Mouse (Mus musculus) kidney, embryonic 15.5 days (tissue): ENCODE results near the gene Nod2. TPM values are rescaled to one million over a fixed set of nuclear protein-coding genes. Genes with fewer than 3 reads are reported as not detected.

Source experiments
- ATAC-seq: fragments of 200-750 bp; cut with Nextera tagmentation; replicated peaks from 2 replicates; pipeline ENCODE4 v1.8.0; 2017; ENCODE audit warnings: moderate TSS enrichment; ENCODE audit not compliant: low FRiP score
- H3K27ac ChIP-seq: fragments of 300-500 bp; sonication (generic); 2 replicates; pipeline ENCODE4 v1.5.1; 2015; ENCODE audit warnings: mild to moderate bottlenecking, inconsistent platforms
- H3K27me3 ChIP-seq: fragments of 300-500 bp; sonication (generic); 2 replicates; pipeline ENCODE4 v1.6.1; 2015; ENCODE audit warnings: inconsistent platforms
- H3K36me3 ChIP-seq: fragments of 300-500 bp; sonication (generic); 2 replicates; pipeline ENCODE4 v1.6.1; 2015; ENCODE audit warnings: inconsistent platforms
- H3K4me1 ChIP-seq: fragments of 300-500 bp; sonication (generic); 2 replicates; pipeline ENCODE4 v1.6.1; 2015; ENCODE audit warnings: inconsistent platforms
- H3K4me2 ChIP-seq: fragments of 300-500 bp; sonication (generic); 2 replicates; pipeline ENCODE4 v1.6.1; 2015; ENCODE audit warnings: moderate library complexity, mild to moderate bottlenecking, inconsistent platforms
- H3K4me3 ChIP-seq: fragments of 300-500 bp; sonication (generic); replicated peaks from 2 replicates; pipeline ENCODE4 v1.5.1; 2015; ENCODE audit warnings: mild to moderate bottlenecking, inconsistent platforms
- H3K9ac ChIP-seq: fragments of 300-500 bp; sonication (generic); 2 replicates; pipeline ENCODE4 v1.6.1; 2015; ENCODE audit warnings: mild to moderate bottlenecking, inconsistent platforms
- H3K9me3 ChIP-seq: fragments of 300-500 bp; sonication (generic); replicated peaks from 2 replicates; pipeline ENCODE4 v1.6.1; 2016; ENCODE audit warnings: inconsistent platforms
- WGBS: fragments of 180-500 bp; shearing (Covaris S2); methylation state at CpG from one replicate; pipeline ENCODE4 v1.1.7; 2015; ENCODE audit warnings: mixed read lengths; 5-methylcytosine and 5-hydroxymethylcytosine counted together
- polyA plus RNA-seq: library from polyadenylated mRNA; unstranded; fragments of >200 nt; fragmentation: Nextera tagmentation; extraction: Ambion mirVana; gene quantifications from 2 replicates; pipeline ENCODE4 v1.2.1, GENCODE M21; 2015

The Nod2 gene
- polyA plus RNA-seq, 1 experiment from 2014 or later = 0.34 TPM

DNA sequence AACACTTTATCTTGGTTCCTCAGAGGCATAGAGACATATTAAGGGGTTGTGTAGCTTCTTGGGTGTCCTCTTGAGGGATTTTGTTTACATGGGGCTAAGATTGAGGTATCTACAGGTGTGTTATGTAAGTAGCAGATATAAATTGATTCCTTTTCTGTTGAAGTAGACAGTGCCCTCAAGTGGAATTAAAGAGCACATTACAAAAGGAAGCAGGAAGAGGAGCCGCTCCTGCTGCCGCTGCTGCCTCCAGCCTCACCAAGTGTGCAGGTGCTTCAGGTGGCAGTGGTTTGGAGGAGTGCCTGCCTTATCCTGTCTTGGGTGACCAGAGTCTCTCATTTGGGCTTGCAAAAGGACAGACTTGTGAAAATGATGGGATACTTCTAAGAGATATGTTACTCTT is 54.5 kb downstream of the Nod2 start:
- H3K4me2 ChIP-seq = no peak overlapping the region
- no peaks in the 10 kb centered on the region for H3K9me3 ChIP-seq
- no peak overlapping the region for H3K4me3 ChIP-seq
- no peaks in the 10 kb centered on the region for H3K27me3 ChIP-seq
- ATAC-seq = no peak
- H3K27ac ChIP-seq = no peak overlapping the region
- 28% methylated on average over 2 of the region's 2 CpGs for WGBS
- no peaks in the 10 kb centered on the region for H3K36me3 ChIP-seq
- no peak overlapping the region for H3K9ac ChIP-seq
- peaks cover 8% of the 10 kb centered on the region for H3K4me1 ChIP-seq

GRCm38 (mm10) chr8:88702816-88703215 is 55.7 kb downstream of the Nod2 start:
- ATAC-seq = no peak
- WGBS = 86% methylated on average over 3 of the region's 3 CpGs

GRCm38 (mm10) chr8:88723256-88723963 is 76.3 kb downstream of the Nod2 start:
- 95% methylated on average over 2 of the region's 2 CpGs for WGBS
- ATAC-seq = no peak
- H3K4me2 ChIP-seq = no peak overlapping the region
- no peaks in the 10 kb centered on the region for H3K4me1 ChIP-seq
- H3K4me3 ChIP-seq = no peak overlapping the region
- H3K36me3 ChIP-seq = peaks cover 36% of the 10 kb centered on the region
- no peak overlapping the region for H3K9ac ChIP-seq
- no peak overlapping the region for H3K27ac ChIP-seq
- no peaks in the 10 kb centered on the region for H3K27me3 ChIP-seq
- no peaks in the 10 kb centered on the region for H3K9me3 ChIP-seq

More at GRCm38 (mm10) chr8:88702816-88703215, 55.7 kb downstream of the Nod2 start:
- Histone ChIP-seq H3K9me3 (no peaks in the 10 kb centered on the region), H3K27me3 (no peaks in the 10 kb centered on the region), H3K36me3 (peaks cover under 1% of the 10 kb centered on the region; the same call in 1 of the 2 replicates), H3K4me3 (no peak overlapping the region), H3K9ac (no peak overlapping the region), H3K4me2 (no peak overlapping the region), H3K27ac (no peak overlapping the region), H3K4me1 (peaks cover 3% of the 10 kb centered on the region)

Other genes starting within 250 kb of the Nod2 start
- 60.0 and 68.1 TPM in 2 replicates for gene Nkd1, start 126.0 kb upstream of the Nod2 start, polyA plus RNA-seq
- 1.7 and 2.3 TPM in 2 replicates for gene Snx20, start 11.2 kb upstream of the Nod2 start, polyA plus RNA-seq
- 13.2 and 13.9 TPM in 2 replicates for gene Cyld, start 49.7 kb downstream of the Nod2 start, polyA plus RNA-seq